Mouse (Mus musculus) cerebellum, postnatal 10 days (tissue): ENCODE data around the gene A430078G23Rik.

Source experiments
- DNase-seq, 2 experiments: peaks; one replicate each; pipeline ENCODE4 v3.0.0; 2021; ENCODE audit warnings: mixed read lengths in 2 of 2

Gene A430078G23Rik

GRCm38 (mm10) chr8:3414639-3415190 is 61.5 kb downstream of the A430078G23Rik start:
- no peak for DNase-seq

DNA sequence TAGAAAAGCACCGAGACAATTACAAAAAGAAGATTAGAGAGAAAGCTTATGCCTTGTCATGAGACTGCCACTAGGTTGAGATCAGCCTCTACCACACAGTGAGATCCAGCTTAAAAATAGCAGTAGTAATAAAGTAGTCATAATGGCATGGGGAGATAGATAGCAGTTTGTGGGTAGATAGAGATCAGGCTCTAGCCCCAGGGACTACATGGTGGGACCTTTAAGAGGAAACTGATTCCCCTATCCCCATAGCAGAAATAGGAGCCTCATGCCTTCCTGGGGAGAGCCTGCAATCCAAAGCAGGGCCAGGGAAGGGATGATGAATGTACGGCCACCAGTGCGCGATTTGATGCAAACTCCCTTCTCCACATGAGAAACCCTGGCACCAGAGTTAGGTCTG is 62.0 kb downstream of the A430078G23Rik start:
- DNase-seq = peak; percentile 16 to 22

DNA sequence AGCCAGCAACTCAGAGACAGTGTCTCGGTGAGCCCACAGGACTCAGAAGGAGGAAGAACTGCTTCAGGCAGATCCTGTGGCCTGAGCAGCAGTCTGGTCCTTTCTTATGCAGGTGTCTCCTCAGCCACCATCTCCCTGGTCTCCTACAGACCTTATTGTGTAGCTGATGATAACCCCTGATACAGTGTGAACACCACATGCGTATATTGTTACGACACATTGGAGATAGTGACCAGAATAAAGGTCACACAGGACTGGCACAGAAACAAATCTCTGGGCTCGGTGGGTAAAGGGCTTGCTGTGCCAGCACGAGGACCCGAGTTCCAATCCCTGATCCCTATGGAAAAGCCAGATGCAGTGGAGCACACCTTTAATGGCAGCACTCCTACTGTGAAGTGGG is 62.4 kb downstream of the A430078G23Rik start:
- DNase-seq = no peak

- no peak for DNase-seq
These were observed 63.6 kb downstream of the A430078G23Rik start for GRCm38 (mm10) chr8:3416846-3417245.

DNA sequence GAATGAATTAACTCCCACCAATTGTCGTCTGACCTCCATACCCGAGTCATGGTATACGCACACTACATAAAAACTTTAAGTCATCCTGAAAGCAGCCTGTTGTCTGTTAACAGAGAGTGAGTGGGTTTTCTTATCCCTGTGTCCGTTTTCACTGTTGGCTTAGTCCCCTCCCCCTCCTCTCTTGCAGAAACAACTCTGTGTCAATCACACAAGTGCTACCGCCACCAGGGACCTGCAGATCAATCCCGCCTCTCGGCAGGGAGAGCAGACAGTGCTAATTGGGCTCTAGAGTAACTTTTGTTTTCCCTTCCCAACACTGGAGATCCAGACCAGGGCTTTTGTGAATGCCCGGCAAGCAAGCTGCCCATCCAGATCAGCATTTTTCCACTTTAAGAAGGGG is 64.2 kb downstream of the A430078G23Rik start:
- no peak for DNase-seq

- DNase-seq = no peak
These were observed 64.9 kb downstream of the A430078G23Rik start for GRCm38 (mm10) chr8:3418101-3418500.

DNA sequence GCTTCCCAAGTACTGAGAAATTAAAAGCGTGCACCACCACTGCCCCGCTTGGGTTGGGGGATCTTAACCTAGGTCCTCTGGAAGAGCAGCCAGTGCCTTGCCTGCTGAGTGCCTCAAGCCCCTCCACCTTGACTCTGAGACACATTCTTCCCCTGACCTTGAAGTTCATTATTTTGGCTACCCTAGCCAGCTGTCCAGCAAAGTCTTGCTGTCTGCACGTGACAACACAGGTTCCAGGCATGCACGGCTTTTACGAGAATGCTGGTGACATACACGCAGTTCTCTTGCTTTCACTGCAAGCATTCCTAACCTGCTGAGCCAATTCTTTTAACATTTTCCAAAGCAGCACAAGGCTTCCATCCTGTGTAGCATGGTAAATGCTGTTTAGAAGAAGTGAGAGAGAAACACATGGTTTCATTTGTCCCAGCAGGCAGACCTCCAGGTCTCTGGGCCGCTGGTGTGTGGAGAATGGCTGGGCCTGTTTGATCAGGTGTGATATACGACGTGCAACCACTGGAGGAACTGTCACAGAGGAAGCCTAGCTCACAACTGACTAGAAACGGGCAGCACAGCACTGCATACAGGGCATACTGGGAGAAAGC is 67.0 kb downstream of the A430078G23Rik start:
- no peak for DNase-seq

GRCm38 (mm10) chr8:3421507-3421906 is 68.3 kb downstream of the A430078G23Rik start:
- no peak for DNase-seq

- no peak for DNase-seq
These were observed 72.0 kb downstream of the A430078G23Rik start for GRCm38 (mm10) chr8:3425217-3425616.

DNA sequence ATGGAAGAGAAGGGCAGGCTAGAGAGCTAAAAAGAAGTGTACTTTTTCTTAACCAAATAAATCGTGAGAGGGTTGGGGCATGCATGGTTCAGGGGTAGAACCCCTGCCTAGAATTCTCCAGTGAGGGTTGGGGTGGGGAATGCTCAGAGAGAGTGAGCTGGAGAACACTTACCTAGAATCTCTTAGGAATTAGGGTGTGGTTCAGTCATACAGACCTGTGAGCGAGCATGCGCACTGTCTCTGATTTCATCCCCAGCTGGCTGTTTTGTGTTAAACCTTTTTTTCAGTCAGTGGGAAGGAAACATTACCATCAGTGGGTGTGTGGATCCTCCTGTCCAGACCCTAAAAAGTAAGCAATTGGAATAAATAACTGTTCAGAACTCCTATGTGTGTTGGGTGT is 73.0 kb downstream of the A430078G23Rik start:
- no peak for DNase-seq

DNA sequence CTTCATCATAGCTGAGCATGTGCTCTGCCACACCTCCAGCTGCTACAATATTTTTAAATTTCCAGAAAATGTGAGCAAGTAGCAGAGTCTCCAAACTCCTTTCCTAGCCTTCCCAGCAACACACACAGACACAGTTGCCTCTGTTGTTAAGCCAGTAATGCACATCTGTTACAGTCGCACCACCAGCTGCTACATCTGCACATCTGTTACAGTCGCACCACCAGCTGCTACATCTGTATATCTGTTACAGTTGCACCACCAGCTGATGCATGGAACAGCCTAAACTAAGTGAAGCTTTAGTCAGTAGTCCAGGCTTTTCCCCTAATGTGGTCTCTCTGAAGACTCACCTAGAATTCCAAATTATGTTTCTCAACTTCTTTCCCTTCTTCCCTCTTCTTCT is 75.2 kb downstream of the A430078G23Rik start:
- DNase-seq = no peak

GRCm38 (mm10) chr8:3429966-3430365 is 76.8 kb downstream of the A430078G23Rik start:
- peak; percentile 34 for DNase-seq

DNA sequence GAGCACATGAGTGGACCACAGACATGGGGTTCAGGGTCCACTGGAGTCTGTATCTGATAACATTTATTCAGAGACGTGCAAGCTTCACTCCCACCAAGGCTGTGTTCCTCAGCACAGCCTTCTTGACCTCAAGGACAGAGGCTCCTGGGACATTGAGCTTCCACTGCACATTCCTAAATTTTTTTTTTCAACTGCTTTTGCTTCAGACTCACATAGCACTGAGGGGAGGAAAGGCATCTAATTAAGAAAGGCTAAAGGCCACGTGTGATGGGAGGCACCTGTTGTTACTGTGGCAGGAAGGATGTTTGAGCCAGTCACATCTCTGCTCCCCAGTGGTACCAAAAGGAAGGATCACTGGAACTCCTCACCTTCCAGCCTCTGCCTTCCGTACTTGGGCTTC is 77.9 kb downstream of the A430078G23Rik start:
- DNase-seq = no peak

DNA sequence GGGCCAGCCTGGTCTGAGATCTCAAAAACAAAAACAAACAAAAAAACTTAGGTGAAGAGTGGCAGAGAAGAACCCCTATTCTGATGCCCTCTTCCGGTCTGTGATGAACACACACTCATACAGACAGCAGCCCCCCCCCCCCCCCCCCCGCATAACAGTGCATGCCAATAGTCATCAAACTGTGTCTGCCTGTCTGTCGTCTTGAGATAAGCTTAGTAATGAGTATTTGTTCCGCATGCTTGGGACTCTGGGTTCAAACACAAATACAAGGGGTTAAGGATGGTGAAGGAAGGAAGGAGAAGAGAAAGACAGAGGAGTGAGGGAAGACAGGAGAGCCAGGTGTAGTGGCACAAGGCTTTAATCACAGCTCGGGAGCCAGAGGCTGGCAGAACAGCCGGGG is 83.3 kb downstream of the A430078G23Rik start:
- DNase-seq = no peak

- peak; percentile 30 for DNase-seq
These were observed 86.3 kb downstream of the A430078G23Rik start for GRCm38 (mm10) chr8:3439510-3439909.
